Mouse (Mus musculus): ENCODE measurements around the gene Ace3. TPM values are rescaled to one million over a fixed set of nuclear protein-coding genes. Genes with fewer than 3 reads are reported as not detected.

Ace3 gene
- polyA plus RNA-seq, 1 experiment from 2014 or later: not detected

DNA sequence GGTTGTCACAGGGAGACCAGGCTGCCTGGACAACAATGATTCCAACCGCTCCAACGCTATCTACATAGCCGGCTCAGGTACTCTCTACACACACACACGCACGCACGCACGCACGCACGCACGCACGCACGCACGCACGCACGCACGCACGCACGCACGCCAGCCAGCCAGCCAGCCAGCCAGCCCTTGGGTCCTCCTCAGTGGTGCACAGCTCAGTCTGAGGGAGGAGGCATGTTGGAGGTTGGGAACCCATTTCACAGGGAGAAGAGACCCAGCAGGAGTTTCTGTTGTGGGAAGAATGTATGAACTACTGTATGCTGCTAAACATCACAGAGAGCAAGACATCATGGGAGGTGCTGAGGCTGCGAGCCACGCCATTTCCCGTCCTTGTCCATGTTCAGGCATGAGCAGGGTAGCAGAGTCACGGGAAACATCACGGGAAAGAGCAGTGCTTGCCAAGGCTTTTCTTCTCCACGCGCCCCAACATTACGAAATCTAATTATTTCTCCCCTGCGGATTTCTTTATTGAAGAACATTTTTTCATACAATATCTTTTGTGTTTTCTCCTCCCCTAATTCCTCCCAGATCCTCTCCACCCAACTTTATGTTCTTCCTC, 38.6 kb upstream of the Ace3 start:
- 91% methylated on average over 28 of the region's 28 CpGs for WGBS
- ATAC-seq (ENCODE audit: low FRiP score): no peak
- no peak overlapping the region for H3K27ac ChIP-seq (ENCODE audit: low read depth, low read length)

DNA sequence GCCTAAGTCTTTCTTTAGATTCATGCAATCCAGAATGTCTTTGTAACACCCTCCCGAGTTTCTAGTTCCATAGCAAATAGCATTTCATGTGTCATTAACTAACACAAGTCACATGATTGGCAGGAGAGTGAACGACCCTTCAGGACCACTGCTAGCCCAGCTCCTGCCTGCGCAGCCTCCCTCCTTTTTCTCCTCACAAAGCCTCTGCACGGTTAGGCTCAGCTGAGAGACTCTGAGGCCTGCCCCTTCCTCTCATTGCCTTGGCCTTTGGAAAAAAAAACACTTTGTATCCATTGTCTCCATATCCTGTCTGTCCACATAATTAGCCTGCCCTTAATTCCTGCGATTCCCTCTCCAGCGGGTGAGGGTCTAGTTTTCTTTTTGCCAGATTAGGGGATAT, 37.0 kb upstream of the Ace3 start:
- H3K4me2 ChIP-seq: no peak overlapping the region
- no peaks in the 10 kb centered on the region for H3K4me1 ChIP-seq (ENCODE audit: control insufficient read depth, insufficient read depth, low read length)
- H3K27me3 ChIP-seq (ENCODE audit: control insufficient read depth, insufficient read depth, low read length): no peaks in the 10 kb centered on the region
- no peak for ATAC-seq (ENCODE audit: low FRiP score)
- no peak for DNase-seq (ENCODE audit: low spot score, missing footprints)
- WGBS: 57% methylated on average over 6 of the region's 6 CpGs
- no peak overlapping the region for H3K4me3 ChIP-seq (ENCODE audit: low read depth, low read length)
- H3K36me3 ChIP-seq (ENCODE audit: control insufficient read depth, insufficient read depth, low read length): no peaks in the 10 kb centered on the region
- H3K9ac ChIP-seq (ENCODE audit: low read length): no peak overlapping the region
- no peak overlapping the region for H3K27ac ChIP-seq (ENCODE audit: low read depth, low read length)
- no peaks in the 10 kb centered on the region for H3K9me3 ChIP-seq (ENCODE audit: control insufficient read depth, low read length)

More for the DNA sequence above, 38.6 kb upstream of the Ace3 start:
- no peak for DNase-seq (ENCODE audit: low spot score, missing footprints)
- Histone ChIP-seq H3K36me3 (ENCODE audit: control insufficient read depth, insufficient read depth, low read length) (no peaks in the 10 kb centered on the region), H3K27me3 (ENCODE audit: control insufficient read depth, insufficient read depth, low read length) (no peaks in the 10 kb centered on the region), H3K9ac (ENCODE audit: low read length) (no peak overlapping the region), H3K4me3 (ENCODE audit: low read depth, low read length) (no peak overlapping the region), H3K4me1 (ENCODE audit: control insufficient read depth, insufficient read depth, low read length) (no peaks in the 10 kb centered on the region), H3K9me3 (ENCODE audit: control insufficient read depth, low read length) (no peaks in the 10 kb centered on the region), H3K4me2 (no peak overlapping the region)

DNA sequence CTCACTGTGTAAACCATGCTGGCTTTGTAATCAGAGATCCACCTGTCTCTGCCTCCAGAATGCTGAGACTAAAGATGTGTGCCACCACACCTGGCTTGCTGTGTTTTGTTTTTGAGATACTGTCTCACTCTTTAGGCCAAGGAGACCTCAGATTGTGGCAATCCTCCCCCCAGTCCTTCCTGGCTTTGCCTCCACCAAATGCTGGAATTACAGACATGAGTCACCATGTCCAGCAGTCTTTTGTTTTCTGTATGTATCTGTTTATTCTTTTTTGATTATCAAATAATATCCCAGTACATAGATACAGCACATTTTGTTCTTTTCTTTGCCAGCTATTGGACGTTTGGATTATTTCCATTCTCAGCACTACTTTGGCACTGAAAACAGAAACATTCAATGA, 35.9 kb upstream of the Ace3 start:
- no peaks in the 10 kb centered on the region for H3K4me1 ChIP-seq (ENCODE audit: control insufficient read depth, insufficient read depth, low read length)
- no peak overlapping the region for H3K27ac ChIP-seq (ENCODE audit: low read depth, low read length)
- H3K27me3 ChIP-seq (ENCODE audit: control insufficient read depth, insufficient read depth, low read length): no peaks in the 10 kb centered on the region
- H3K4me3 ChIP-seq (ENCODE audit: low read depth, low read length): no peak overlapping the region
- H3K9me3 ChIP-seq (ENCODE audit: control insufficient read depth, low read length): no peaks in the 10 kb centered on the region
- no peaks in the 10 kb centered on the region for H3K36me3 ChIP-seq (ENCODE audit: control insufficient read depth, insufficient read depth, low read length)
- no peak overlapping the region for H3K9ac ChIP-seq (ENCODE audit: low read length)
- no peak overlapping the region for H3K4me2 ChIP-seq
- ATAC-seq (ENCODE audit: low FRiP score): no peak
- 70% methylated on average over 1 of the region's 1 CpGs for WGBS
- no peak for DNase-seq (ENCODE audit: low spot score, missing footprints)

DNA sequence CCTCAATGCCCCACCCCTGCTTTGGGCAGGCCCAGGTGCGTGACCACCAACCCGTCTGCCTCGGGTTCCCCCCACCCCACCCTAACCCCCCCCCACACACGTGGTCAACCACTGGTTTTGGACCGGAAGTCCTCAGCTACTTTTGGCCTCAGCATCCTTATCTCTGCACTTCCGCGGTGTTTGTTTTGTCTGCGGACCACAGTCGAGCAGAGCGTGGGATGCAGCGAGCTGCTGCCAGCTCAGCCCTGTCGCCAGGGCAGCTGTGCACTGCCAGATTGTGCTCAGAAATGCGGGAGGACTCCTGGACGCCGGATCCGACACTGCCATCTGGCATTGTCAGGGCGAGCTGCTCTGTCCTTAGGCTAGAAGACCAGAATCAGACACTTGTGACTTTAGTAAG, 35.1 kb upstream of the Ace3 start:
- no peaks in the 10 kb centered on the region for H3K27me3 ChIP-seq (ENCODE audit: control insufficient read depth, insufficient read depth, low read length)
- 58% methylated on average over 17 of the region's 17 CpGs for WGBS
- no peak for DNase-seq (ENCODE audit: low spot score, missing footprints)
- no peak for ATAC-seq (ENCODE audit: low FRiP score)
- no peaks in the 10 kb centered on the region for H3K4me1 ChIP-seq (ENCODE audit: control insufficient read depth, insufficient read depth, low read length)
- H3K9me3 ChIP-seq (ENCODE audit: control insufficient read depth, low read length): no peaks in the 10 kb centered on the region
- no peaks in the 10 kb centered on the region for H3K36me3 ChIP-seq (ENCODE audit: control insufficient read depth, insufficient read depth, low read length)
- H3K4me3 ChIP-seq (ENCODE audit: low read depth, low read length): no peak overlapping the region
- no peak overlapping the region for H3K9ac ChIP-seq (ENCODE audit: low read length)
- H3K27ac ChIP-seq (ENCODE audit: low read depth, low read length): no peak overlapping the region
- no peak overlapping the region for H3K4me2 ChIP-seq

DNA sequence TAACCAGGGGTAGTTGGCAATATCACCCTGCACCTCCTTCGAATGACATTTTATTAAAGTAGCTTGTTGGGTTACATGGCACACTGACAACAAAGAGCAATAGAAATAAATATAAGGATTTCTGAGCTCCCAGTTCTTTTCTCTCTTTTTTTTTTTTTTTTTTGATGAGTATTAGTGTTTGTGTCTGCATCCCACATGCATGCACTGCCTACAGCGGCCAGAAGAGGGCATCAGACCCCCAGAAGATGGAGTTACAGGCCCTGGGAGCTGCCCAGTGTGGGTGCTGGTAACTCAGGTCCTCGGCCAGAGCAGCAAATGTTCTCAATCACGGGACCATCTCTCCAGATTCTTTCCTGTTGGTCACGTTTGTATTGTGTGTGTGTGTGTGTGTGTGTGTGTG, 29.8 kb upstream of the Ace3 start:
- ATAC-seq (ENCODE audit: low FRiP score): no peak
- no peak for DNase-seq (ENCODE audit: low spot score, missing footprints)

DNA sequence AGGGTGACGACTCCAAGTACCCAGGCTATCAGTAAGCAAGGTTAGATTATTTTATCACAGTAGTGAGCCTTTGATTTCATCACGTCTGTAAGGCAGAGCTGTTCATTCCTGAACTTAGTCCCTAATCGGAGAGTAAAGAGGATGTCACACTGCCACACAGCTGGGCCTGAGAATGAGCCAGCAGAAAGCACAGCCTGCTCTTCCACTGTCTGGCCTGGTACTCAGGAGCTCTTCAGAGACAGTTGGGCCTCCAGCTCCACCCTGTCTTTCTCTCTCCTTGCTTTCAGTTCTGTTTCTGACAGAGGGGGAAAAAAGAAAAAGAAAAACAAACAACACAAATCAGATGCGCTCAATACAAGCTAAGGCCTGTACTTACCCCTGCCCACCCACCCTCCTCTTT, 28.2 kb upstream of the Ace3 start:
- no peak overlapping the region for H3K4me2 ChIP-seq
- no peak overlapping the region for H3K4me3 ChIP-seq (ENCODE audit: low read depth, low read length)
- H3K27ac ChIP-seq (ENCODE audit: low read depth, low read length): no peak overlapping the region
- no peak for ATAC-seq (ENCODE audit: low FRiP score)
- H3K9me3 ChIP-seq (ENCODE audit: control insufficient read depth, low read length): no peaks in the 10 kb centered on the region
- no peak overlapping the region for H3K9ac ChIP-seq (ENCODE audit: low read length)
- peaks cover 5% of the 10 kb centered on the region for H3K4me1 ChIP-seq (ENCODE audit: control insufficient read depth, insufficient read depth, low read length)
- DNase-seq (ENCODE audit: low spot score, missing footprints): no peak
- 71% methylated on average over 4 of the region's 4 CpGs for WGBS
- H3K36me3 ChIP-seq (ENCODE audit: control insufficient read depth, insufficient read depth, low read length): no peaks in the 10 kb centered on the region
- H3K27me3 ChIP-seq (ENCODE audit: control insufficient read depth, insufficient read depth, low read length): peaks cover 27% of the 10 kb centered on the region

More for the DNA sequence above, 29.8 kb upstream of the Ace3 start:
- no peak overlapping the region for H3K9ac ChIP-seq (ENCODE audit: low read length)
- no peak overlapping the region for H3K4me2 ChIP-seq
- WGBS: 66% methylated on average over 5 of the region's 5 CpGs
- H3K27ac ChIP-seq (ENCODE audit: low read depth, low read length): no peak overlapping the region
- H3K9me3 ChIP-seq (ENCODE audit: control insufficient read depth, low read length): no peaks in the 10 kb centered on the region
- peaks cover 5% of the 10 kb centered on the region for H3K4me1 ChIP-seq (ENCODE audit: control insufficient read depth, insufficient read depth, low read length)
- no peaks in the 10 kb centered on the region for H3K36me3 ChIP-seq (ENCODE audit: control insufficient read depth, insufficient read depth, low read length)
- peaks cover 27% of the 10 kb centered on the region for H3K27me3 ChIP-seq (ENCODE audit: control insufficient read depth, insufficient read depth, low read length)
- no peak overlapping the region for H3K4me3 ChIP-seq (ENCODE audit: low read depth, low read length)

DNA sequence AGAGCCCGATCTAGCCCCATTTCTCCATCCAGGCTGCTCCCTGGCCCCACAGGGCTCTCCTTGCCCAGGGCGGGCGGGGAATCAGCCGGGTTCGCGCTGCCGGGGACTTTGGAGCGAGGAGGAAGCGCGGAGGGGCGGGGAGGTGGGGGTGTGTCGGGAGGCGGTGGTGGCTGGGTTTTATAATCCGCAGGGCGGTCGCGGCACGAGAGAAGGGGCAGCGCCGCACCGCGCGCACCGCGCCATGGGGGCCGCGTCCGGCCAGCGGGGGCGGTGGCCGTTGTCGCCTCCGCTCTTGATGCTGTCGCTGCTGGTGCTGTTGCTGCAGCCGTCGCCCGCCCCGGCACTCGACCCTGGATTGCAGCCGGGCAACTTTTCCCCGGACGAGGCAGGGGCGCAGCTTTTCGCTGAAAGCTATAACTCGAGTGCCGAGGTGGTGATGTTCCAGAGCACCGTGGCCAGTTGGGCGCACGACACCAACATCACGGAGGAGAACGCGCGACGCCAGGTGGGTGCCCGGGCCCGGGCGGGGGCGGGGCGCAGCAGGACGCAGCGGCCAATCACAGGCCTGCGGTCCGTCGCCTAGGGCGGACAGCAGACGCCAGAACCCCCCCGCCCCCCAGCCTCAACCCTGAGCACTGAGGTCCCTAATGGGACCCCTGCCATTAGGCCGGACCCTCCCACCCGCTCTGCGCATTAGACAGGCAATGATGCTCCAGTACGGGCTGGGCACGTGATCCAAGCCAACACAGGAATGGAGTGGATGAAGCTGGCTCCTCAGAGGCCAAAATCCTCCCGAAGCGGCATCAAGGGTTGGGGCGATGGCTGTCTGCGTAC, 26.5 kb upstream of the Ace3 start, which contains the start of gene Ace:
TSS of gene Ace (plus strand) at position 205 of the 834 bp plus-strand sequence.
- H3K9me3 ChIP-seq (ENCODE audit: control insufficient read depth, low read length): no peaks in the 10 kb centered on the region
- under 1% methylated on average over 69 of the region's 76 CpGs for WGBS
- H3K27ac ChIP-seq (ENCODE audit: low read depth, low read length): no peak within 1 kb of the TSS
- H3K4me2 ChIP-seq: peak within 1 kb of the TSS; percentile 97
- H3K4me1 ChIP-seq (ENCODE audit: control insufficient read depth, insufficient read depth, low read length): peaks cover 5% of the 10 kb centered on the region
- H3K4me3 ChIP-seq (ENCODE audit: low read depth, low read length): peak within 1 kb of the TSS; percentile 55
- H3K9ac ChIP-seq (ENCODE audit: low read length): peak within 1 kb of the TSS; percentile 58
- DNase-seq (ENCODE audit: low spot score, missing footprints) (peak; percentile 93), ATAC-seq (ENCODE audit: low FRiP score) (peak; percentile 82)
- peaks cover 27% of the 10 kb centered on the region for H3K27me3 ChIP-seq (ENCODE audit: control insufficient read depth, insufficient read depth, low read length)
- no peaks in the 10 kb centered on the region for H3K36me3 ChIP-seq (ENCODE audit: control insufficient read depth, insufficient read depth, low read length)

DNA sequence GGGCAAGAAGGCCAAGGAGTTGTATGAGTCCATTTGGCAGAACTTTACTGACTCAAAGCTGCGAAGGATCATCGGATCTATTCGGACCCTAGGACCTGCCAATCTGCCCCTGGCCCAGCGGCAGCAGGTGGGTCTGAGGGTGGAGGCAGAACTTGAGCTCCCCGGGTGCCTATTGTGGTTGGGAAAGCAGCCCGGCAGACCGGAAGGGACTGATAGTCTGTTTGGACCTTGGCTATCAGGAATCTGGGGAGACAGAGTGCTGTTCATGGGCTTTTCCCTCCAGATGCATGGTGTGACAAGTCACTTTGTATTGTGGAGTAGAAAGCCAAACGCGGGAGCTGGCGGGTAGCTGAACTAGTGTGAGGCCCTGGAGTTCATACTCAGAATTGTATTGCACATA, 25.5 kb upstream of the Ace3 start:
- DNase-seq (ENCODE audit: low spot score, missing footprints): no peak

DNA sequence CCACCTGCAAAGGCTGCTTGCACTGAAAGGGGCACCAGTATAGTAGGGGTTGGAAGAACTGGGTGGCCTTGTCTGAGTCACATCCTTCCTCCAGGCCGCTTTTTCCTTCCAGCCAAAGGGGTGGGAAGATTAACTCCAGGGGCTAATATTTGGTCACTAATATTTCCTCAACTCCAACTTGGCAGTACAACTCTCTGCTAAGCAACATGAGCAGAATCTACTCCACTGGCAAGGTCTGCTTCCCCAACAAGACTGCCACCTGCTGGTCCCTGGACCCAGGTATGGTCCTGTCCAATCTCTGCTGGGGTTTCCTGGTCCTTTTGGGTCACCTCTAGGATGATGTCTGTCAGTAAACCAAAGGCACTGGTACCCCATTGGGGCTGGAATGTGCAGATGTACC, 25.0 kb upstream of the Ace3 start:
- Histone ChIP-seq H3K9ac (ENCODE audit: low read length) (no peak overlapping the region), H3K27me3 (ENCODE audit: control insufficient read depth, insufficient read depth, low read length) (peaks cover 27% of the 10 kb centered on the region), H3K4me2 (no peak overlapping the region), H3K4me1 (ENCODE audit: control insufficient read depth, insufficient read depth, low read length) (peaks cover 5% of the 10 kb centered on the region), H3K4me3 (ENCODE audit: low read depth, low read length) (no peak overlapping the region), H3K9me3 (ENCODE audit: control insufficient read depth, low read length) (no peaks in the 10 kb centered on the region), H3K27ac (ENCODE audit: low read depth, low read length) (no peak overlapping the region), H3K36me3 (ENCODE audit: control insufficient read depth, insufficient read depth, low read length) (no peaks in the 10 kb centered on the region)
- ATAC-seq (ENCODE audit: low FRiP score) (no peak), DNase-seq (ENCODE audit: low spot score, missing footprints) (no peak)
- 58% methylated on average over 1 of the region's 1 CpGs for WGBS

More for the DNA sequence above, 25.5 kb upstream of the Ace3 start:
- Histone ChIP-seq H3K9me3 (ENCODE audit: control insufficient read depth, low read length) (no peaks in the 10 kb centered on the region), H3K36me3 (ENCODE audit: control insufficient read depth, insufficient read depth, low read length) (no peaks in the 10 kb centered on the region), H3K4me1 (ENCODE audit: control insufficient read depth, insufficient read depth, low read length) (peaks cover 5% of the 10 kb centered on the region), H3K27me3 (ENCODE audit: control insufficient read depth, insufficient read depth, low read length) (peaks cover 27% of the 10 kb centered on the region), H3K9ac (ENCODE audit: low read length) (no peak overlapping the region), H3K27ac (ENCODE audit: low read depth, low read length) (no peak overlapping the region), H3K4me3 (ENCODE audit: low read depth, low read length) (no peak overlapping the region), H3K4me2 (no peak overlapping the region)
- 47% methylated on average over 10 of the region's 10 CpGs for WGBS
- ATAC-seq (ENCODE audit: low FRiP score): no peak
